Mouse (Mus musculus): Measurements from ENCODE around the gene Dpp7.

Dpp7 gene

GRCm38 (mm10) chr2:25310969-25311368 lies 45.2 kb downstream of the Dpp7 start:
- no peak for DNase-seq (ENCODE audit: extremely low read depth, low read depth)

DNA sequence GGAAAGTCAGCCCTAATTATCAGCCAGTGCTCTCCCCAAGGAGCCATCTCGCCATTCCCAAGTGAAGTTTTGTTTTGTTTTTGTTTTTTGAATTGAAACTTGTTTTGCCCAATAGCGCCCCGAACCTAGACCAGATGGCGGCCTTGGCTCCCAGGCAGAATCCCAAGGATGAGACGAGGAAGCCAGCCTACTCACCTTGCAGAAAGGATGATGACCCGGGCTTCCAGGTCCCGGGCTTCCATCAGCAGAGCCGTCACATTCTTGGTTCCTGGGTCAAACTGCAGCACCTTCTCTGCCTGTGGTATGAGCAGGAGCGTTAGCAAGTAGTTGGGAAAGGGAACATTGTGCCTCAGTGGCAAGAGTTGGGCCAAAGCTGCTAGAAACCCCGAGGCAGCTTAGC lies 46.0 kb downstream of the Dpp7 start:
- DNase-seq (ENCODE audit: extremely low read depth, low read depth): no peak

- DNase-seq (ENCODE audit: extremely low read depth, low read depth): no peak
Measured at GRCm38 (mm10) chr2:25305587-25306359, 50.4 kb downstream of the Dpp7 start.

GRCm38 (mm10) chr2:25304657-25305541 lies 51.3 kb downstream of the Dpp7 start:
- no peak for DNase-seq (ENCODE audit: extremely low read depth, low read depth)

- DNase-seq (ENCODE audit: extremely low read depth, low read depth): no peak
Measured at GRCm38 (mm10) chr2:25303931-25304656, 52.1 kb downstream of the Dpp7 start.

GRCm38 (mm10) chr2:25303452-25303851 lies 52.7 kb downstream of the Dpp7 start:
- DNase-seq (ENCODE audit: extremely low read depth, low read depth): no peak
